Mouse (Mus musculus): ENCODE measurements at regions not wholly inside any gene's neighbourhood (a gene's known extent, or its start where the extent isn't known, plus 50 kb on each side); places are given as distances from the start of the nearest gene placed in this dataset.

GRCm38 (mm10) chr10:21680789-21681188 is 87.8 kb downstream of the 1700020N01Rik start:
- Histone ChIP-seq H3K4me3 (ENCODE audit: insufficient read depth, low read depth, low read length) (no peak overlapping the region), H3K27ac (ENCODE audit: insufficient read depth, low read depth, low read length) (no peak overlapping the region), H3K27me3 (replicated peaks; ENCODE audit: control insufficient read depth, insufficient read depth, low read length) (no peaks in the 10 kb centered on the region), H3K36me3 (ENCODE audit: control insufficient read depth, insufficient read depth, low read length) (no peaks in the 10 kb centered on the region), H3K4me1 (ENCODE audit: control insufficient read depth, insufficient read depth, low read length) (peaks cover 11% of the 10 kb centered on the region)
- no peak for TF ChIP-seq CTCF (conservative IDR thresholded peaks at IDR 0.05; ENCODE audit: insufficient read depth, insufficient read length, low read depth, low read length)
- TF ChIP-seq POLR2A (IDR thresholded peaks at IDR 0.05; ENCODE audit: low read depth, low read length) = no peak
- no peak for DNase-seq
- WGBS = 75% methylated on average over 4 of the region's 4 CpGs

- WGBS = 67% methylated on average over 9 of the region's 9 CpGs
- Histone ChIP-seq H3K4me3 (ENCODE audit: insufficient read depth, low read depth, low read length) (no peak overlapping the region), H3K27ac (ENCODE audit: insufficient read depth, low read depth, low read length) (peak overlapping the region; percentile 74), H3K36me3 (ENCODE audit: control insufficient read depth, insufficient read depth, low read length) (no peaks in the 10 kb centered on the region), H3K4me1 (ENCODE audit: control insufficient read depth, insufficient read depth, low read length) (peaks cover 17% of the 10 kb centered on the region), H3K27me3 (replicated peaks; ENCODE audit: control insufficient read depth, insufficient read depth, low read length) (no peaks in the 10 kb centered on the region)
- peak; percentile 72 for DNase-seq
- no peak for TF ChIP-seq CTCF (conservative IDR thresholded peaks at IDR 0.05; ENCODE audit: insufficient read depth, insufficient read length, low read depth, low read length)
- TF ChIP-seq POLR2A (IDR thresholded peaks at IDR 0.05; ENCODE audit: low read depth, low read length) = no peak
Measured at GRCm38 (mm10) chr10:21684286-21685013, 91.5 kb downstream of the 1700020N01Rik start.

GRCm38 (mm10) chr10:21685122-21685798 is 92.3 kb downstream of the 1700020N01Rik start:
- peak overlapping the region; percentile 74 for H3K27ac ChIP-seq (ENCODE audit: insufficient read depth, low read depth, low read length)
- WGBS = 52% methylated on average over 9 of the region's 9 CpGs
- peaks cover 21% of the 10 kb centered on the region for H3K4me1 ChIP-seq (ENCODE audit: control insufficient read depth, insufficient read depth, low read length)
- H3K4me3 ChIP-seq (ENCODE audit: insufficient read depth, low read depth, low read length) = no peak overlapping the region
- no peaks in the 10 kb centered on the region for H3K36me3 ChIP-seq (ENCODE audit: control insufficient read depth, insufficient read depth, low read length)
- no peak for TF ChIP-seq POLR2A (IDR thresholded peaks at IDR 0.05; ENCODE audit: low read depth, low read length)
- 0 out of 2 replicates have a peak, but pooled peaks have one; percentile 7 for TF ChIP-seq CTCF (conservative IDR thresholded peaks at IDR 0.05; ENCODE audit: insufficient read depth, insufficient read length, low read depth, low read length)
- peak; percentile 67 for DNase-seq
- no peaks in the 10 kb centered on the region for H3K27me3 ChIP-seq (replicated peaks; ENCODE audit: control insufficient read depth, insufficient read depth, low read length)

GRCm38 (mm10) chr10:21686060-21686459 is 93.1 kb downstream of the 1700020N01Rik start:
- Histone ChIP-seq H3K4me1 (ENCODE audit: control insufficient read depth, insufficient read depth, low read length) (peaks cover 21% of the 10 kb centered on the region), H3K4me3 (ENCODE audit: insufficient read depth, low read depth, low read length) (no peak overlapping the region), H3K27me3 (replicated peaks; ENCODE audit: control insufficient read depth, insufficient read depth, low read length) (no peaks in the 10 kb centered on the region), H3K27ac (ENCODE audit: insufficient read depth, low read depth, low read length) (peak overlapping the region; percentile 74), H3K36me3 (ENCODE audit: control insufficient read depth, insufficient read depth, low read length) (no peaks in the 10 kb centered on the region)
- 14% methylated on average over 9 of the region's 9 CpGs for WGBS
- DNase-seq = peak; percentile 38
- no peak for TF ChIP-seq POLR2A (IDR thresholded peaks at IDR 0.05; ENCODE audit: low read depth, low read length)
- no peak for TF ChIP-seq CTCF (conservative IDR thresholded peaks at IDR 0.05; ENCODE audit: insufficient read depth, insufficient read length, low read depth, low read length)

GRCm38 (mm10) chr10:21687484-21687883 is 94.5 kb downstream of the 1700020N01Rik start:
- WGBS = 92% methylated on average over 7 of the region's 7 CpGs
- H3K4me1 ChIP-seq (ENCODE audit: control insufficient read depth, insufficient read depth, low read length) = peaks cover 21% of the 10 kb centered on the region
- TF ChIP-seq CTCF (conservative IDR thresholded peaks at IDR 0.05; ENCODE audit: insufficient read depth, insufficient read length, low read depth, low read length) (no peak), POLR2A (IDR thresholded peaks at IDR 0.05; ENCODE audit: low read depth, low read length) (no peak)
- H3K27ac ChIP-seq (ENCODE audit: insufficient read depth, low read depth, low read length) = no peak overlapping the region
- no peak overlapping the region for H3K4me3 ChIP-seq (ENCODE audit: insufficient read depth, low read depth, low read length)
- H3K36me3 ChIP-seq (ENCODE audit: control insufficient read depth, insufficient read depth, low read length) = no peaks in the 10 kb centered on the region
- DNase-seq = no peak
- H3K27me3 ChIP-seq (replicated peaks; ENCODE audit: control insufficient read depth, insufficient read depth, low read length) = no peaks in the 10 kb centered on the region

- H3K36me3 ChIP-seq (ENCODE audit: control insufficient read depth, insufficient read depth, low read length) = no peaks in the 10 kb centered on the region
- H3K27ac ChIP-seq (ENCODE audit: insufficient read depth, low read depth, low read length) = no peak overlapping the region
- 78% methylated on average over 7 of the region's 7 CpGs for WGBS
- no peak for DNase-seq
- H3K4me3 ChIP-seq (ENCODE audit: insufficient read depth, low read depth, low read length) = no peak overlapping the region
- no peaks in the 10 kb centered on the region for H3K27me3 ChIP-seq (replicated peaks; ENCODE audit: control insufficient read depth, insufficient read depth, low read length)
- H3K4me1 ChIP-seq (ENCODE audit: control insufficient read depth, insufficient read depth, low read length) = peaks cover 21% of the 10 kb centered on the region
- no peak for TF ChIP-seq CTCF (conservative IDR thresholded peaks at IDR 0.05; ENCODE audit: insufficient read depth, insufficient read length, low read depth, low read length)
- TF ChIP-seq POLR2A (IDR thresholded peaks at IDR 0.05; ENCODE audit: low read depth, low read length) = no peak
Measured at GRCm38 (mm10) chr10:21688513-21688912, 95.6 kb downstream of the 1700020N01Rik start.

- DNase-seq = peak; percentile 83
- H3K4me1 ChIP-seq (ENCODE audit: control insufficient read depth, insufficient read depth, low read length) = peaks cover 17% of the 10 kb centered on the region
- H3K27me3 ChIP-seq (replicated peaks; ENCODE audit: control insufficient read depth, insufficient read depth, low read length) = 0 out of 2 replicates have a peak, but pooled peaks cover 1% of the 10 kb centered on the region
- H3K27ac ChIP-seq (ENCODE audit: insufficient read depth, low read depth, low read length) = peak overlapping the region; percentile 55
- H3K4me3 ChIP-seq (ENCODE audit: insufficient read depth, low read depth, low read length) = no peak overlapping the region
- H3K36me3 ChIP-seq (ENCODE audit: control insufficient read depth, insufficient read depth, low read length) = no peaks in the 10 kb centered on the region
- WGBS = 53% methylated on average over 9 of the region's 9 CpGs
- TF ChIP-seq POLR2A (IDR thresholded peaks at IDR 0.05; ENCODE audit: low read depth, low read length) = no peak
- TF ChIP-seq CTCF (conservative IDR thresholded peaks at IDR 0.05; ENCODE audit: insufficient read depth, insufficient read length, low read depth, low read length) = no peak
Measured at GRCm38 (mm10) chr10:21689847-21690269, 96.9 kb downstream of the 1700020N01Rik start.

Data from kidney, adult 2 months (tissue).